22 mouse cellular contexts compared by ENCODE assay signal in the genomic region with DNA sequence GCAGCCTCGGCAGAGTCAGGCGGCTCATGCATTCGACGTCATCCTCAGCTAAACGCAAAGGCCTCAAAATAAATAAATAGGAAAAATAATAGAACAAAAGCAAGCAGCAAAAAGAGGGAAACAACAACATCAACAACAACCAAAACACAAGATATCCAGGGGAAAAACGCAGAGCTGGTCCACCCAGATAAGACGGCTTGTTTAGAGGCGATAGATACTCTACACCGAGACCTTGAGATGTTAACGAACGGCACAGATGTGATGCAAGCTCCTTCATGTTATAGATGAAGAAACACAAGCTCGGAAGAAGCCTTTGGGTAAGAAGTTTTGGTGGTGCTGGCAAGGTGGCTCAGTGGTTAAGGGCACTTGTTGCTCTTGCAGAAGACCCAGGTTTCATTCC. TPM values are rescaled to one million over a fixed set of nuclear protein-coding genes. Genes with fewer than 3 reads are reported as not detected.
DNase-seq lines count a peak whose midpoint lies in the region; ATAC-seq and TF ChIP-seq lines count a peak whose summit lies in the region.
"Had no signal": no experiment of that assay in that cellular context is flagged by ENCODE, and none has a peak within 500 bp of the region (broad histone marks: within the 10 kb centered on the region; RNA-seq: fewer than 3 reads in every experiment).

No protein-coding gene starts in this region.

- DNase-seq in liver, embryonic 14.5 days (ENCODE audit: low read depth in 3 of 3, low spot score in 3 of 3), result peak in 1 of 3 experiments; percentile 26
- no peak for DNase-seq in right cerebral cortex, postnatal 14 days
- no peak for DNase-seq in kidney, adult 8-10 months
- DNase-seq: adrenal gland, adult 2 months; adrenal gland, postnatal 25 days; cerebellum, adult 11-12 months; cerebellum, adult 9-10 months; cerebellum, postnatal 25 days; forebrain, postnatal 0 days; gastrocnemius, postnatal 14 days; heart, postnatal 36 days had no signal

- H3K27ac ChIP-seq in intestine, postnatal 0 days (ENCODE audit: low read depth, low read length), result peak overlapping the region; percentile 65; the same call in 1 of the 2 replicates
- no peak overlapping the region for H3K27ac ChIP-seq in intestine, embryonic 15.5 days
- H3K27ac ChIP-seq in bone marrow macrophage, adult 2 months (ENCODE audit: insufficient read depth, low read depth, low read length), result peak overlapping the region; percentile 71; the same call in 1 of the 2 replicates
- H3K27ac ChIP-seq in liver, embryonic 14.5 days, result no peak overlapping the region
- no peak overlapping the region for H3K27ac ChIP-seq in midbrain, embryonic 16.5 days (ENCODE audit: low read length)
- H3K27ac ChIP-seq: forebrain, embryonic 13.5 days; heart, embryonic 13.5 days; hindbrain, embryonic 12.5 days; hindbrain, postnatal 0 days had no signal

- no peaks in the 10 kb centered on the region for H3K36me3 ChIP-seq in intestine, postnatal 0 days (ENCODE audit: control insufficient read depth, insufficient read depth)
- H3K36me3 ChIP-seq in intestine, embryonic 15.5 days, result no peaks in the 10 kb centered on the region
- no peaks in the 10 kb centered on the region for H3K36me3 ChIP-seq in liver, embryonic 14.5 days (replicated peaks; ENCODE audit: control insufficient read depth, insufficient read depth, low read depth)
- peaks cover 28% of the 10 kb centered on the region for H3K36me3 ChIP-seq in midbrain, embryonic 16.5 days (ENCODE audit: control insufficient read depth, insufficient read depth, low read length)

- TF ChIP-seq POLR2A in bone marrow macrophage, adult 2 months (IDR thresholded peaks at IDR 0.05; ENCODE audit: borderline replicate concordance, low read depth, low read length), result no peak

- no peaks in the 10 kb centered on the region for H3K4me1 ChIP-seq in intestine, postnatal 0 days (replicated peaks; ENCODE audit: control insufficient read depth, insufficient read depth, low read length)
- no peaks in the 10 kb centered on the region for H3K4me1 ChIP-seq in intestine, embryonic 15.5 days (replicated peaks)
- peaks cover 33% of the 10 kb centered on the region for H3K4me1 ChIP-seq in bone marrow macrophage, adult 2 months (ENCODE audit: control insufficient read depth, insufficient read depth, low read length)
- peaks cover 0 to 9% of the 10 kb centered on the region in 2 experiments; a peak in 3 of 4 replicates for H3K4me1 ChIP-seq in liver, embryonic 14.5 days (replicated peaks; ENCODE audit: control insufficient read depth in 2 of 2, insufficient read depth in 2 of 2, low read length in 1 of 2)
- no peaks in the 10 kb centered on the region for H3K4me1 ChIP-seq in midbrain, embryonic 16.5 days (ENCODE audit: control insufficient read depth, insufficient read depth, low read length)
- H3K4me1 ChIP-seq: forebrain, embryonic 13.5 days; heart, embryonic 13.5 days had no signal

- no peak overlapping the region for H3K9ac ChIP-seq in intestine, postnatal 0 days (ENCODE audit: low read depth, low read length)
- no peak overlapping the region for H3K9ac ChIP-seq in intestine, embryonic 15.5 days
- H3K9ac ChIP-seq in liver, embryonic 14.5 days (replicated peaks), result no peak overlapping the region
- no peak overlapping the region for H3K9ac ChIP-seq in midbrain, embryonic 16.5 days (ENCODE audit: low read depth, low read length)
- H3K9ac ChIP-seq: forebrain, embryonic 13.5 days; forebrain, postnatal 0 days; heart, embryonic 13.5 days; hindbrain, embryonic 12.5 days had no signal

- TF ChIP-seq EP300 in liver, embryonic 14.5 days (IDR thresholded peaks at IDR 0.05; ENCODE audit: low read depth), result peak; percentile 65

- no peak for TF ChIP-seq CTCF in intestine, postnatal 0 days (IDR thresholded peaks at IDR 0.05; ENCODE audit: low read depth)
- TF ChIP-seq CTCF in bone marrow macrophage, adult 2 months (IDR thresholded peaks at IDR 0.05; ENCODE audit: low read depth, low read length), result no peak
- no peak for TF ChIP-seq CTCF in liver, embryonic 14.5 days (IDR thresholded peaks at IDR 0.05; ENCODE audit: low read depth)

- no peak overlapping the region for H3K4me3 ChIP-seq in intestine, postnatal 0 days (ENCODE audit: low read depth, low read length)
- H3K4me3 ChIP-seq in intestine, embryonic 15.5 days (replicated peaks), result no peak overlapping the region
- no peak overlapping the region for H3K4me3 ChIP-seq in bone marrow macrophage, adult 2 months (ENCODE audit: insufficient read depth, low read length)
- H3K4me3 ChIP-seq in liver, embryonic 14.5 days (ENCODE audit: insufficient read depth in 1 of 2, low read depth in 2 of 2, low read length in 2 of 2), result no peak overlapping the region
- no peak overlapping the region for H3K4me3 ChIP-seq in midbrain, embryonic 16.5 days (ENCODE audit: low read depth, low read length)
- H3K4me3 ChIP-seq: forebrain, embryonic 13.5 days; heart, embryonic 13.5 days; hindbrain, embryonic 12.5 days had no signal

- WGBS in intestine, postnatal 0 days, result 91% methylated on average over 12 of the region's 12 CpGs
- 94% methylated on average over 12 of the region's 12 CpGs for WGBS in intestine, embryonic 15.5 days
- WGBS in liver, embryonic 14.5 days (ENCODE audit: insufficient replicate concordance), result 52% methylated on average over 12 of the region's 12 CpGs
- 98% methylated on average over 12 of the region's 12 CpGs for WGBS in midbrain, embryonic 16.5 days

- H3K9me3 ChIP-seq in intestine, postnatal 0 days (ENCODE audit: control insufficient read depth), result no peaks in the 10 kb centered on the region
- no peaks in the 10 kb centered on the region for H3K9me3 ChIP-seq in intestine, embryonic 15.5 days
- H3K9me3 ChIP-seq in liver, embryonic 14.5 days (ENCODE audit: control insufficient read depth, low read length), result no peaks in the 10 kb centered on the region
- H3K9me3 ChIP-seq in midbrain, embryonic 16.5 days (replicated peaks; ENCODE audit: control insufficient read depth, low read length, poor library complexity, severe bottlenecking), result no peaks in the 10 kb centered on the region
- H3K9me3 ChIP-seq: forebrain, embryonic 13.5 days; heart, embryonic 13.5 days; hindbrain, embryonic 12.5 days had no signal

- H3K27me3 ChIP-seq in intestine, postnatal 0 days (replicated peaks; ENCODE audit: control insufficient read depth, insufficient read depth, low read length), result no peaks in the 10 kb centered on the region
- H3K27me3 ChIP-seq in intestine, embryonic 15.5 days (replicated peaks), result no peaks in the 10 kb centered on the region
- no peaks in the 10 kb centered on the region for H3K27me3 ChIP-seq in liver, embryonic 14.5 days (ENCODE audit: control insufficient read depth, insufficient read depth, low read length)
- H3K27me3 ChIP-seq in midbrain, embryonic 16.5 days (ENCODE audit: control insufficient read depth, insufficient read depth, low read depth, low read length), result no peaks in the 10 kb centered on the region
- H3K27me3 ChIP-seq: forebrain, embryonic 13.5 days; heart, embryonic 13.5 days; hindbrain, embryonic 12.5 days; Patski had no signal

- ATAC-seq in intestine, postnatal 0 days, result no peak
- no peak for ATAC-seq in intestine, embryonic 15.5 days
- no peak for ATAC-seq in liver, embryonic 14.5 days (ENCODE audit: insufficient read depth)
- no peak for ATAC-seq in midbrain, embryonic 16.5 days
- ATAC-seq: forebrain, embryonic 13.5 days; forebrain, postnatal 0 days; hindbrain, postnatal 0 days had no signal

- H3K4me2 ChIP-seq in intestine, postnatal 0 days (replicated peaks; ENCODE audit: low read depth), result no peak overlapping the region
- no peak overlapping the region for H3K4me2 ChIP-seq in intestine, embryonic 15.5 days (replicated peaks)
- no peak overlapping the region for H3K4me2 ChIP-seq in liver, embryonic 14.5 days (ENCODE audit: low read depth)
- H3K4me2 ChIP-seq in midbrain, embryonic 16.5 days (ENCODE audit: low read length), result no peak overlapping the region
- H3K4me2 ChIP-seq: forebrain, embryonic 13.5 days; heart, embryonic 13.5 days; hindbrain, embryonic 12.5 days had no signal

RNA-seq across cellular contexts. Expression of a gene that starts 7.2 kb away (rescaled TPM):
- polyA plus RNA-seq in intestine, postnatal 0 days (2015; fragmentation: Nextera tagmentation; extraction: Ambion mirVana), result 14.5 and 15.9 TPM in 2 replicates
- polyA plus RNA-seq in intestine, embryonic 15.5 days (2015; fragmentation: Nextera tagmentation; extraction: Ambion mirVana), result 15.4 and 16.5 TPM in 2 replicates
- polyA plus RNA-seq in bone marrow macrophage, adult 2 months (2012; ENCODE audit: insufficient read depth, insufficient read length, missing spikeins), result 1.3 and 1.4 TPM in 2 replicates
- 1.5 and 1.6 TPM in 2 replicates for polyA plus RNA-seq in liver, embryonic 14.5 days (2012; rRNA removed)
- polyA plus RNA-seq in liver, embryonic 14.5 days (2014; fragmentation: Nextera tagmentation; extraction: Ambion mirVana), result 1.4 TPM in 2 replicates
- 160 and 163 TPM in 2 replicates for polyA plus RNA-seq in midbrain, embryonic 16.5 days (2015; fragmentation: Nextera tagmentation; extraction: Ambion mirVana)

RNA-seq across cellular contexts. Expression of a gene that starts 11.3 kb away (rescaled TPM):
- 47.2 and 52.2 TPM in 2 replicates for polyA plus RNA-seq in intestine, postnatal 0 days (2015; fragmentation: Nextera tagmentation; extraction: Ambion mirVana)
- polyA plus RNA-seq in intestine, embryonic 15.5 days (2015; fragmentation: Nextera tagmentation; extraction: Ambion mirVana), result 23.4 and 23.6 TPM in 2 replicates
- polyA plus RNA-seq in bone marrow macrophage, adult 2 months (2012; ENCODE audit: insufficient read depth, insufficient read length, missing spikeins), result 42.6 and 44.6 TPM in 2 replicates
- 8.1 and 8.6 TPM in 2 replicates for polyA plus RNA-seq in liver, embryonic 14.5 days (2012; rRNA removed)
- polyA plus RNA-seq in liver, embryonic 14.5 days (2014; fragmentation: Nextera tagmentation; extraction: Ambion mirVana), result 9.1 and 11.6 TPM in 2 replicates
- 27.8 and 28.5 TPM in 2 replicates for polyA plus RNA-seq in midbrain, embryonic 16.5 days (2015; fragmentation: Nextera tagmentation; extraction: Ambion mirVana)

RNA-seq across cellular contexts. Expression of a gene that starts 27.0 kb away (rescaled TPM):
- 0.08 TPM in 1 of 2 replicates, not detected in the other for polyA plus RNA-seq in intestine, postnatal 0 days (2015; fragmentation: Nextera tagmentation; extraction: Ambion mirVana)
- polyA plus RNA-seq in intestine, embryonic 15.5 days (2015; fragmentation: Nextera tagmentation; extraction: Ambion mirVana), result not detected in 2 replicates
- 0.54 TPM in 1 of 2 replicates, not detected in the other for polyA plus RNA-seq in bone marrow macrophage, adult 2 months (2012; ENCODE audit: insufficient read depth, insufficient read length, missing spikeins)
- 0.92 and 1.1 TPM in 2 replicates for polyA plus RNA-seq in liver, embryonic 14.5 days (2012; rRNA removed)
- not detected in 2 replicates for polyA plus RNA-seq in liver, embryonic 14.5 days (2014; fragmentation: Nextera tagmentation; extraction: Ambion mirVana)
- polyA plus RNA-seq in midbrain, embryonic 16.5 days (2015; fragmentation: Nextera tagmentation; extraction: Ambion mirVana), result not detected in 2 replicates
- polyA plus RNA-seq: embryonic facial prominence, embryonic 14.5 days; forebrain, embryonic 13.5 days; forebrain, postnatal 0 days; heart, embryonic 13.5 days; heart, postnatal 0 days; hindbrain, embryonic 12.5 days; hindbrain, postnatal 0 days had no signal

RNA-seq across cellular contexts. Expression of a gene that starts 33.6 kb away (rescaled TPM):
- 16.2 and 17.6 TPM in 2 replicates for polyA plus RNA-seq in intestine, postnatal 0 days (2015; fragmentation: Nextera tagmentation; extraction: Ambion mirVana)
- polyA plus RNA-seq in intestine, embryonic 15.5 days (2015; fragmentation: Nextera tagmentation; extraction: Ambion mirVana), result 1.6 and 1.7 TPM in 2 replicates
- 1.9 and 2.3 TPM in 2 replicates for polyA plus RNA-seq in bone marrow macrophage, adult 2 months (2012; ENCODE audit: insufficient read depth, insufficient read length, missing spikeins)
- 22.1 and 25.8 TPM in 2 replicates for polyA plus RNA-seq in liver, embryonic 14.5 days (2012; rRNA removed)
- 30.4 and 36.8 TPM in 2 replicates for polyA plus RNA-seq in liver, embryonic 14.5 days (2014; fragmentation: Nextera tagmentation; extraction: Ambion mirVana)
- 1.6 and 1.7 TPM in 2 replicates for polyA plus RNA-seq in midbrain, embryonic 16.5 days (2015; fragmentation: Nextera tagmentation; extraction: Ambion mirVana)

RNA-seq across cellular contexts. Expression of a gene that starts 43.2 kb away (rescaled TPM):
- polyA plus RNA-seq in intestine, postnatal 0 days (2015; fragmentation: Nextera tagmentation; extraction: Ambion mirVana), result 0.42 TPM in 1 of 2 replicates, not detected in the other
- 0.18 TPM in 1 of 2 replicates, not detected in the other for polyA plus RNA-seq in intestine, embryonic 15.5 days (2015; fragmentation: Nextera tagmentation; extraction: Ambion mirVana)
- polyA plus RNA-seq in bone marrow macrophage, adult 2 months (2012; ENCODE audit: insufficient read depth, insufficient read length, missing spikeins), result not detected in 2 replicates
- polyA plus RNA-seq in liver, embryonic 14.5 days (2012; rRNA removed), result 0.08 TPM in 1 of 2 replicates, not detected in the other
- not detected in 2 replicates for polyA plus RNA-seq in liver, embryonic 14.5 days (2014; fragmentation: Nextera tagmentation; extraction: Ambion mirVana)
- polyA plus RNA-seq in midbrain, embryonic 16.5 days (2015; fragmentation: Nextera tagmentation; extraction: Ambion mirVana), result 0.71 and 0.94 TPM in 2 replicates
- polyA plus RNA-seq: heart, embryonic 13.5 days; hindbrain, embryonic 12.5 days had no signal

Comparison
In these comparisons a context has a peak if more than half of its experiments do, and no peak if none do; other contexts are left out.
1. H3K27ac ChIP-seq: peak in intestine, postnatal 0 days (single experiment) and bone marrow macrophage, adult 2 months (single experiment); none in intestine, embryonic 15.5 days (single experiment), liver, embryonic 14.5 days (single experiment) and midbrain, embryonic 16.5 days (single experiment).